Mouse (Mus musculus) C2C12 (cell line): Measurements from ENCODE around the gene Abcc9.

Experiments
- CEBPB ChIP-seq: IDR thresholded peaks from one replicate; pipeline ENCODE4 v1.6.1; 2011; ENCODE audit warnings: low read depth, mild to moderate bottlenecking, control low read depth, moderate library complexity
- CTCF ChIP-seq: IDR thresholded peaks from one replicate; pipeline ENCODE4 v1.5.1; 2011; ENCODE audit not compliant: control insufficient read depth, insufficient read depth, insufficient read length
- MAX ChIP-seq: IDR thresholded peaks from one replicate; pipeline ENCODE4 v1.6.1; 2011; ENCODE audit warnings: mild to moderate bottlenecking, control low read depth
- MYOD1 ChIP-seq: IDR thresholded peaks from one replicate; pipeline ENCODE4 v1.6.1; 2011; ENCODE audit warnings: low read depth; ENCODE audit not compliant: control insufficient read depth, insufficient read length
- MYOG ChIP-seq: IDR thresholded peaks from one replicate; pipeline ENCODE4 v1.6.1; 2011; ENCODE audit not compliant: control insufficient read depth, insufficient read length; ENCODE audit errors: extremely low read depth
- USF1 ChIP-seq: IDR thresholded peaks from one replicate; pipeline ENCODE4 v1.6.1; 2011; ENCODE audit warnings: low read depth, mild to moderate bottlenecking, control low read depth, moderate library complexity

DNA sequence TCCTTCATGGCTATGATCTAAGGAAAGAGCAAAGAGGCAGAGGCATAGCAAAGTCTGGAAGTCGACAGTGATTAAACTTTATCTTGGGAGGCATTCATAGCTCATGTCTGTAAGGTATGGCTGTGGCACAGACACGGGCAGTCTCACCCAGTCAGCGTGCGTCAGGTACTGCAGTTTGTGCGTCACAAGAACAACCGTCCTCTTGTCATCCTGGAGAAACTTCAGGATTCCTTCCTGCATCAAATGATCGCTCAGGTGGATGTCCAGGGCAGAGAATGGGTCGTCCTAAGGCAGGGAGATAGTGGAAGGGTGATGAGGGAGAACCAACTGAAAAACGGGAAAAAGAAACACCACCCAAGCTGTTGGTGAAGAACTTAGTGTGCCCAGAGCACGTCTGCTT lies 62.8 kb downstream of the Abcc9 start:
- no peak for TF ChIP-seq CTCF
- no peak for TF ChIP-seq MAX
- TF ChIP-seq MYOG = no peak
- TF ChIP-seq MYOD1 = no peak
- no peak for TF ChIP-seq CEBPB
- TF ChIP-seq USF1 = no peak
